In genomic region chrX:36763298-36763933, GRCm38 (mm10) we compare ENCODE assay signal across 14 mouse cellular contexts. TPM values are rescaled to one million over a fixed set of nuclear protein-coding genes. Genes with fewer than 3 reads are reported as not detected.
DNase-seq lines count a peak whose midpoint lies in the region; ATAC-seq lines count a peak whose summit lies in the region.
"Had no signal": no experiment of that assay in that cellular context is flagged by ENCODE, and none has a peak within 500 bp of the region (broad histone marks: within the 10 kb centered on the region; RNA-seq: fewer than 3 reads in every experiment).

No protein-coding gene starts in this region.

- H3K27me3 ChIP-seq in hindbrain, embryonic 10.5 days (ENCODE audit: insufficient read depth, poor library complexity, severe bottlenecking): no peaks in the 10 kb centered on the region
- no peaks in the 10 kb centered on the region for H3K27me3 ChIP-seq in midbrain, embryonic 13.5 days
- H3K27me3 ChIP-seq: CH12.LX; limb, embryonic 12.5 days; lung, embryonic 15.5 days had no signal

- H3K4me2 ChIP-seq in midbrain, embryonic 13.5 days (replicated peaks): peak overlapping the region; percentile 10; the same call in 1 of the 2 replicates
- H3K4me2 ChIP-seq: limb, embryonic 12.5 days; lung, embryonic 15.5 days had no signal

- H3K9me3 ChIP-seq in hindbrain, embryonic 10.5 days: no peaks in the 10 kb centered on the region
- no peaks in the 10 kb centered on the region for H3K9me3 ChIP-seq in midbrain, embryonic 13.5 days
- H3K9me3 ChIP-seq: limb, embryonic 12.5 days; lung, embryonic 15.5 days had no signal

- H3K9ac ChIP-seq in midbrain, embryonic 13.5 days (replicated peaks): no peak overlapping the region
- H3K9ac ChIP-seq: limb, embryonic 12.5 days; lung, embryonic 15.5 days had no signal

- peak; percentile 77 for ATAC-seq in midbrain, embryonic 13.5 days
- ATAC-seq in frontal cortex, adult (ENCODE audit: low TSS enrichment): no peak

- H3K4me1 ChIP-seq in hindbrain, embryonic 10.5 days (replicated peaks): peaks cover 26% of the 10 kb centered on the region
- H3K4me1 ChIP-seq in midbrain, embryonic 13.5 days (replicated peaks): peaks cover 30% of the 10 kb centered on the region
- H3K4me1 ChIP-seq: limb, embryonic 12.5 days; lung, embryonic 15.5 days had no signal

- DNase-seq in ES-CJ7 (ENCODE audit: low read depth, low spot score): peak; percentile 19
- DNase-seq in embryo, embryonic 10.5 days (ENCODE audit: low spot score): peak; percentile 39
- DNase-seq in hindbrain, embryonic 10.5 days (ENCODE audit: low spot score): no peak
- no peak for DNase-seq in lung, adult 18-20 months
- DNase-seq in cerebellum, postnatal 4 days (ENCODE audit: low spot score in 2 of 2): no peak
- DNase-seq in adrenal gland, adult 18-20 months (ENCODE audit: low spot score in 2 of 2): no peak
- DNase-seq: heart, adult 2 months; right cerebral cortex, adult 18-20 months had no signal

- H3K36me3 ChIP-seq in hindbrain, embryonic 10.5 days: no peaks in the 10 kb centered on the region
- H3K36me3 ChIP-seq in midbrain, embryonic 13.5 days: no peaks in the 10 kb centered on the region
- H3K36me3 ChIP-seq: limb, embryonic 12.5 days; lung, embryonic 15.5 days had no signal

- H3K4me3 ChIP-seq in hindbrain, embryonic 10.5 days: peak overlapping the region; percentile 27; the same call in 1 of the 2 replicates
- H3K4me3 ChIP-seq in midbrain, embryonic 13.5 days (replicated peaks): no peak overlapping the region
- H3K4me3 ChIP-seq: heart, adult 2 months; limb, embryonic 12.5 days; lung, embryonic 15.5 days had no signal

- whole genome bisulfite sequencing in hindbrain, embryonic 10.5 days: 43% methylated on average over 11 of the region's 11 CpGs
- 28% methylated on average over 11 of the region's 11 CpGs for WGBS in midbrain, embryonic 13.5 days

- H3K27ac ChIP-seq in hindbrain, embryonic 10.5 days: peak overlapping the region; percentile 87
- peak overlapping the region; percentile 88 for H3K27ac ChIP-seq in midbrain, embryonic 13.5 days
- H3K27ac ChIP-seq: heart, adult 2 months; limb, embryonic 12.5 days; lung, embryonic 15.5 days had no signal

RNA-seq across cellular contexts. Expression of gene Slc25a43, which starts 20.0 kb away (rescaled TPM):
- 0.96 and 1.4 TPM in 2 replicates for polyA plus RNA-seq in hindbrain, embryonic 10.5 days (2016; fragmentation: Nextera tagmentation; extraction: Ambion mirVana)
- polyA plus RNA-seq in midbrain, embryonic 13.5 days (2015; fragmentation: Nextera tagmentation; extraction: Ambion mirVana): 0.63 and 0.78 TPM in 2 replicates
- total RNA-seq in adrenal gland, adult 18-20 months (2021): 1 to 10 TPM; 1.2 to 2.1 TPM
- total RNA-seq: common myeloid progenitor, adult 5-6 weeks; heart, adult 2 months had no signal

RNA-seq across cellular contexts. Expression of gene Slc25a5, which starts 32.0 kb away (rescaled TPM):
- 803 and 848 TPM in 2 replicates for polyA plus RNA-seq in hindbrain, embryonic 10.5 days (2016; fragmentation: Nextera tagmentation; extraction: Ambion mirVana)
- 594 and 615 TPM in 2 replicates for polyA plus RNA-seq in midbrain, embryonic 13.5 days (2015; fragmentation: Nextera tagmentation; extraction: Ambion mirVana)
- 100 to 1,000 TPM; 441 to 551 TPM for total RNA-seq in adrenal gland, adult 18-20 months (2021)

Comparison
In these comparisons a context has a peak if more than half of its experiments do, and no peak if none do; other contexts are left out.
1. DNase-seq: peak in ES-CJ7 (single experiment) and embryo, embryonic 10.5 days (single experiment); none in hindbrain, embryonic 10.5 days (single experiment), lung, adult 18-20 months (0 of 2), cerebellum, postnatal 4 days (0 of 2) and adrenal gland, adult 18-20 months (0 of 2).